Mouse (Mus musculus) testis, adult 2 months (tissue): Measurements from ENCODE around the gene Rbms3.

ENCODE experiments used
- CTCF ChIP-seq: fragments of 200-500 bp; IDR thresholded peaks from 2 replicates; pipeline ENCODE4 v1.5.1; 2012; ENCODE audit warnings: low read depth, mild to moderate bottlenecking, inconsistent platforms, low read length, moderate library complexity; ENCODE audit not compliant: control insufficient read depth, insufficient read depth, insufficient replicate concordance
- POLR2A ChIP-seq: fragments of 200-500 bp; IDR thresholded peaks from 2 replicates; pipeline ENCODE4 v1.6.1; 2012; ENCODE audit warnings: low read depth, mild to moderate bottlenecking, inconsistent platforms, low read length, moderate library complexity; ENCODE audit not compliant: control insufficient read depth

GRCm38 (mm10) chr9:117370086-117370485, 259.6 kb downstream of the Rbms3 start:
- TF ChIP-seq POLR2A, result no peak
- no peak for TF ChIP-seq CTCF
